Mouse (Mus musculus) lung, adult 2 months (tissue): ENCODE data around the gene Pml. TPM values are rescaled to one million over a fixed set of nuclear protein-coding genes. Genes with fewer than 3 reads are reported as not detected.

Experiments
- DNase-seq: peaks from one replicate; pipeline ENCODE4 v3.0.0; 2022
- H3K4me1 ChIP-seq: fragments of 200-500 bp; 2 replicates; pipeline ENCODE4 v1.6.1; 2011; ENCODE audit warnings: low read length; ENCODE audit not compliant: control insufficient read depth, insufficient read depth
- H3K4me3 ChIP-seq: fragments of 200-500 bp; replicated peaks from 2 replicates; pipeline ENCODE3; 2011; ENCODE audit warnings: low read depth, mild to moderate bottlenecking, control low read depth, low read length; ENCODE audit errors: extremely low read depth
- CTCF ChIP-seq: fragments of 200-500 bp; IDR thresholded peaks from 2 replicates; pipeline ENCODE4 v1.5.1; 2011; ENCODE audit warnings: mild to moderate bottlenecking, low read length, control low read depth; ENCODE audit not compliant: insufficient read depth
- POLR2A ChIP-seq: fragments of 200-500 bp; IDR thresholded peaks from 2 replicates; pipeline ENCODE4 v1.6.1; 2011; ENCODE audit warnings: low read depth, mild to moderate bottlenecking, control low read depth, low read length, borderline replicate concordance; ENCODE audit errors: extremely low read depth
- WGBS: fragments of 180-500 bp; shearing (Covaris S2); methylation state at CpG from one replicate; pipeline ENCODE4 v1.1.7; 2018; 5-methylcytosine and 5-hydroxymethylcytosine counted together
- polyA plus RNA-seq: library from polyadenylated mRNA; depleted of rRNA; stranded (reverse); fragments of >200 nt; gene quantifications from 2 replicates; pipeline ENCODE4 v1.2.3, GENCODE M21; 2012

The Pml gene
- polyA plus RNA-seq, 1 experiment, result 29.6 TPM

- TF ChIP-seq POLR2A, result no peak
- peak; percentile 72 for TF ChIP-seq CTCF
- H3K4me1 ChIP-seq, result no peaks in the 10 kb centered on the region
- no peak overlapping the region for H3K4me3 ChIP-seq
- DNase-seq, result no peak
- WGBS, result 76% methylated on average over 24 of the region's 24 CpGs
These were observed 29.2 kb downstream of the Pml start for GRCm38 (mm10) chr9:58220218-58220903.

GRCm38 (mm10) chr9:58218539-58218938 is 31.0 kb downstream of the Pml start:
- TF ChIP-seq POLR2A (no peak), CTCF (no peak)
- WGBS, result 94% methylated on average over 3 of the region's 3 CpGs
- Histone ChIP-seq H3K4me1 (no peaks in the 10 kb centered on the region), H3K4me3 (no peak overlapping the region)
- no peak for DNase-seq

DNA sequence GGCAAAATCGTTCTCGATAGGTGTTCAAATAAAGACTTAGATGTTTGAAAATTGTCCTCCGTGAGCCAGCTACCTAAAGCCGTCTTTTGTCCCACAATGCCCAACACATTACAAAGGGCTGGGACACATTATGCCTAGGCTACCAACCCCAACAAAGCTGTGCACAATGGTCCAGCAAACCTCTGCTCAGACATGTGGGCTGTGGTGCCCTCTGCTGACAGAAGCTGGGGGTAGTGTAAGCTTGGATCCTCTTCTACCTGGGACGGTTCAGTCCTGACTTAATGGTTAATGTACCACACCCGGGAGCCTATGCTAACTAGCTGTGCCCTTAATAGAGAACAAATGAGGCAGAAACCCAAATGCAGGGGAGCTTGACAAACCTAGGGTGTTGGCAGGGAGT is 33.2 kb downstream of the Pml start:
- DNase-seq, result no peak

DNA sequence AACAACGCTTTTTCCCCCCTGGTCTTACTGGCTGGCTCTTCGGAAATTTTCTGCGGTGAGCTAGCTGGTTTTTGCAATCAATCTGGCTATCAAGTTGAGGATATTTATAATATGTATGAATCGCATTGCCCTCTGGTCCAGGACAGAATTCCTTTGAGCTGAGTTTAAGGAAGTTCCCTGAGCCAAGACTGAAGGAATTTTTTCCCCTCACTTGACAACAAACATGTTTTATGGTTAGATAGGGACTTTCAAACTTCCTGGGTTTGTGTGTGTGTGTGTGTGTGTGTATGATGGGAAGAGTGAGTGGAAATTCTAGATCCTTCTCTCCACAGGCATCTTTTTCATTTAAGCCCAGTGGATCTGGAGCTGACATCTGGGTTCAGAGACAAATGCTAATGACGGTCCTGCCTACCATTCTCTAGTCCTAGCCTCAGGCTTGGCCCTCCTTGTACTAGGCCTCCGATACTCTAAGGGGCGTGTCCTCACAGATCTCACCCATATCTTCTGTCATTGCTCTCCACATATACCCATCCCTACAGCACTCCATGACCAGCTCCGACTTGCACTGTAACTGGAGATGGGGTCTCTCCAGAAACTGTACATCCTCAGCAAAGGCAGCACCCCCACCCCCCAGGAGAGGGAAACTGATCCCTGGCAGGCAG is 34.9 kb downstream of the Pml start:
- TF ChIP-seq CTCF (no peak), POLR2A (no peak)
- H3K4me1 ChIP-seq, result no peaks in the 10 kb centered on the region
- DNase-seq, result no peak
- H3K4me3 ChIP-seq, result no peak overlapping the region
- 34% methylated on average over 8 of the region's 8 CpGs for WGBS

More for the DNA sequence above, 33.2 kb downstream of the Pml start:
- WGBS, result 58% methylated on average over 6 of the region's 6 CpGs
- peak; percentile 53; the same call in 1 of the 2 replicates for TF ChIP-seq CTCF
- TF ChIP-seq POLR2A, result no peak
- Histone ChIP-seq H3K4me3 (no peak overlapping the region), H3K4me1 (no peaks in the 10 kb centered on the region)

DNA sequence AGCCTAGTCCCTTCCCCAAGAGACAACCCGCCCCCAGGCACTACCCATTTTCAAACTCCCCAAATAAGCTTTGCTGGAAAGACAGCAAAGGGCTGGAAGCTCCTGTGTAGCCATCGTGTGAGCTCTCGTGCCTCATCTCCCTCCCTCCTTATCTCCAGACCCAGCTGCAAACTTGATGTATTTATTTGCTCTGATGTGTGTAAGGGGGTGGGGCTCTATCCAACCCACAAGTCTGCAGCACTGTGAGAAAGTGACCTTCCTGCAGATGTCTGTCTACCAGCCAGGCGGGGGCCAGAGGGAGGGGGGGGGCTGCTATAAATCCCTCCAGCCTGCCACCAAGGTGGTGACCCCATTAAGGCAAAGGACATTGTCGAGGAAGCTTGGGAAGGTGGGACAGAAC is 35.7 kb downstream of the Pml start:
- Histone ChIP-seq H3K4me3 (no peak overlapping the region), H3K4me1 (no peaks in the 10 kb centered on the region)
- WGBS, result 18% methylated on average over 5 of the region's 5 CpGs
- DNase-seq, result no peak
- TF ChIP-seq CTCF, result no peak
- no peak for TF ChIP-seq POLR2A

GRCm38 (mm10) chr9:58213377-58213776 is 36.2 kb downstream of the Pml start:
- TF ChIP-seq POLR2A (no peak), CTCF (no peak)
- no peak for DNase-seq
- Histone ChIP-seq H3K4me3 (no peak overlapping the region), H3K4me1 (no peaks in the 10 kb centered on the region)
- WGBS, result 65% methylated on average over 5 of the region's 5 CpGs

DNA sequence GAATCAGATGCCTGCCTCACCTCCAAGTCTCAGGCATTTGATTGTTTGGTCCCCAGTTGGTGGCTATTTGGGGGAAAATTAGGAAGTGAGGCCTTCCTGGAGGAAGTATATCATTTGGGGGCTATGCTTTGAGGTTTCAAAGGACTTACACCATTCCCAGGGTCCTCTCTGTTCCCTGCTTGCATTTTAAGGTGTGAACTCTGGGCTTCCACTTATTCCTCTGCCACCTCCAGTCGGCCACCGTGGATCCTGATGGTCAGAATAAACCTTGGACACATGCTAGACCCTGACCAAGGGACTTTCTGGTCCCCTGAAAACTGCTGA is 39.3 kb downstream of the Pml start:
- no peaks in the 10 kb centered on the region for H3K4me1 ChIP-seq
- no peak for TF ChIP-seq POLR2A
- TF ChIP-seq CTCF, result no peak
- no peak for DNase-seq
- H3K4me3 ChIP-seq, result no peak overlapping the region
- WGBS, result 43% methylated on average over 2 of the region's 2 CpGs

DNA sequence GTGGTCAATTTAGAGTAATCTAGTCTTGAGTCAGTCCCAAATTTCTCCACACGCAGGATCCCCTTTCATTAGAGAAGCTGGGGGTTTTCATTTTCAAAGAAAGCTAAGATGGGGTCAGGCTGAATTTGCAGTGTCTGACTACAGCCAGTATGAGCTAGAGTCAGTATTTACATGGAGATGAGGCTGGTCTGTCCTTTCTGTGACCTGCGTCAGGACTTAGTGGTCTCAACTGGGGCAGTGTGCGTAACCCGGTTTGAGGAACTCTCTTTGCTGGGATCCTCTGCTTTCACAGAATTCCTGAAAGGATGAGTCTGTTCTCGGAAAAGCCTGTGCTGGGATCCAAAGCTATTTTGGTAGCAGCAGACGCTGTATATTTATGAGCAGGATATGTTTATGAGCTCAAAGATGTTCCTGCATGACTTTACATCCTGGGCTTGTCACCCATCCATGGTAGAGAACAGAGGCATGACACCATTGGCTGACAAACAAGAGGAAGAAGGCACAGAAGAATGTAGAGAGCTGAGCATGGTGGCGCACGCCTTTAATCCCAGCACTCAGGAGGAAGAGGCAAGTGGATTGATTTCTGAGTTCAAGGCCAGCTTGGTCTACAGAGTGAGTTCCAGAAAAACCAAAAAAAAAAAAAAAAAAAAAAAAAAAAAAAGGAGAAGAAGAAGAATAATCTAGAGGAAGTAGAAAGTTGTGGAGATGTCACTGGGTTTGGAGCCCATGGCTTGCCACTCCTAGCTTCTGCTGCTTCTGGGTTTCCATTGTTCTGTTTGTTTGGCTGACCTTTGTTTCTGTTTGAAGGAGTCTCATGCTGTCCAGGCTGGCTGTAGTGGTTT is 39.9 kb downstream of the Pml start:
- WGBS, result 60% methylated on average over 8 of the region's 8 CpGs

GRCm38 (mm10) chr9:58206013-58206412 is 43.6 kb downstream of the Pml start:
- WGBS, result 93% methylated on average over 7 of the region's 7 CpGs
- no peak for DNase-seq
- TF ChIP-seq POLR2A, result no peak
- no peak for TF ChIP-seq CTCF
- Histone ChIP-seq H3K4me3 (no peak overlapping the region), H3K4me1 (0 out of 2 replicates have a peak, but pooled peaks cover 5% of the 10 kb centered on the region)

More for the DNA sequence above, 39.9 kb downstream of the Pml start:
- Histone ChIP-seq H3K4me1 (no peaks in the 10 kb centered on the region), H3K4me3 (no peak overlapping the region)
- DNase-seq, result no peak
- TF ChIP-seq POLR2A, result no peak
- TF ChIP-seq CTCF, result no peak
